Mouse (Mus musculus) cerebellum, adult 2 months (tissue): ENCODE measurements around the gene Dnah1. TPM values are rescaled to one million over a fixed set of nuclear protein-coding genes. Genes with fewer than 3 reads are reported as not detected.

Experiments
- DNase-seq, 2 experiments: peaks; one replicate each; pipeline ENCODE4 v3.0.0; 2021
- H3K27ac ChIP-seq: fragments of 200-500 bp; 2 replicates; pipeline ENCODE4 v1.5.1; 2012; ENCODE audit warnings: low read length, control low read depth, inconsistent platforms; ENCODE audit not compliant: insufficient read depth
- H3K27me3 ChIP-seq: fragments of 200-500 bp; 2 replicates; pipeline ENCODE4 v1.6.1; 2012; ENCODE audit warnings: inconsistent platforms, mild to moderate bottlenecking, low read length, moderate library complexity; ENCODE audit not compliant: control insufficient read depth, insufficient read depth
- H3K4me1 ChIP-seq: fragments of 200-500 bp; 2 replicates; pipeline ENCODE4 v1.6.1; 2011; ENCODE audit warnings: low read length; ENCODE audit not compliant: control insufficient read depth, insufficient read depth
- H3K4me3 ChIP-seq: fragments of 200-500 bp; replicated peaks from 2 replicates; pipeline ENCODE3; 2011; ENCODE audit warnings: mild to moderate bottlenecking, low read depth, low read length, control low read depth; ENCODE audit not compliant: insufficient read depth
- CTCF ChIP-seq: fragments of 200-500 bp; IDR thresholded peaks from 2 replicates; pipeline ENCODE4 v1.5.1; 2011; ENCODE audit warnings: low read depth, mild to moderate bottlenecking, control low read depth, low read length, moderate library complexity, borderline replicate concordance; ENCODE audit not compliant: insufficient read depth
- POLR2A ChIP-seq: fragments of 200-500 bp; IDR thresholded peaks from 2 replicates; pipeline ENCODE4 v1.6.1; 2011; ENCODE audit warnings: low read length, control low read depth, borderline replicate concordance; ENCODE audit not compliant: insufficient read depth
- WGBS: fragments of 180-500 bp; shearing (Covaris S2); methylation state at CpG from one replicate; pipeline ENCODE4 v1.1.7; 2018; 5-methylcytosine and 5-hydroxymethylcytosine counted together
- polyA plus RNA-seq: library from polyadenylated mRNA; depleted of rRNA; stranded (reverse); fragments of >200 nt; gene quantifications from 2 replicates; pipeline ENCODE4 v1.2.3, GENCODE M21; 2012

Gene Dnah1
- polyA plus RNA-seq, 1 experiment = 1.3 TPM

GRCm38 (mm10) chr14:31325551-31325950, 1.9 kb upstream of the Dnah1 start:
- WGBS = 48% methylated on average over 5 of the region's 5 CpGs
- Histone ChIP-seq H3K27ac (no peak overlapping the region), H3K27me3 (no peaks in the 10 kb centered on the region; the same call in 1 of the 2 replicates), H3K4me3 (no peak overlapping the region), H3K4me1 (no peaks in the 10 kb centered on the region)
- DNase-seq = no peak
- TF ChIP-seq CTCF (no peak), POLR2A (no peak)

GRCm38 (mm10) chr14:31324851-31325250, 1.2 kb upstream of the Dnah1 start:
- no peak for DNase-seq
- Histone ChIP-seq H3K27ac (no peak overlapping the region), H3K4me3 (no peak overlapping the region), H3K4me1 (no peaks in the 10 kb centered on the region), H3K27me3 (no peaks in the 10 kb centered on the region; the same call in 1 of the 2 replicates)
- WGBS = 80% methylated on average over 10 of the region's 10 CpGs
- TF ChIP-seq CTCF (no peak), POLR2A (no peak)

- no peak for DNase-seq
- H3K27ac ChIP-seq = no peak overlapping the region
- TF ChIP-seq POLR2A (no peak), CTCF (no peak)
- WGBS = 72% methylated on average over 4 of the region's 4 CpGs
- no peaks in the 10 kb centered on the region; the same call in 1 of the 2 replicates for H3K27me3 ChIP-seq
- no peak overlapping the region for H3K4me3 ChIP-seq
- H3K4me1 ChIP-seq = no peaks in the 10 kb centered on the region
Measured at GRCm38 (mm10) chr14:31323189-31323588, 507 bp downstream of the Dnah1 start.

- 77% methylated on average over 3 of the region's 3 CpGs for WGBS
Measured at GRCm38 (mm10) chr14:31322191-31322590, 1.5 kb downstream of the Dnah1 start.

GRCm38 (mm10) chr14:31321181-31321580, 2.5 kb downstream of the Dnah1 start:
- H3K4me3 ChIP-seq = no peak overlapping the region
- TF ChIP-seq CTCF = no peak
- no peak for TF ChIP-seq POLR2A
- no peak for DNase-seq
- H3K4me1 ChIP-seq = no peaks in the 10 kb centered on the region
- no peaks in the 10 kb centered on the region; the same call in 1 of the 2 replicates for H3K27me3 ChIP-seq
- H3K27ac ChIP-seq = no peak overlapping the region
- WGBS = 85% methylated on average over 11 of the region's 11 CpGs

More at GRCm38 (mm10) chr14:31322191-31322590, 1.5 kb downstream of the Dnah1 start:
- DNase-seq = no peak
- TF ChIP-seq POLR2A (no peak), CTCF (no peak)
- H3K4me3 ChIP-seq = no peak overlapping the region
- H3K27me3 ChIP-seq = no peaks in the 10 kb centered on the region; the same call in 1 of the 2 replicates
- no peaks in the 10 kb centered on the region for H3K4me1 ChIP-seq
- no peak overlapping the region for H3K27ac ChIP-seq

- H3K27ac ChIP-seq = no peak overlapping the region
- H3K27me3 ChIP-seq = no peaks in the 10 kb centered on the region; the same call in 1 of the 2 replicates
- no peaks in the 10 kb centered on the region for H3K4me1 ChIP-seq
- TF ChIP-seq POLR2A = no peak
- TF ChIP-seq CTCF = no peak
- no peak for DNase-seq
- 86% methylated on average over 10 of the region's 10 CpGs for WGBS
- no peak overlapping the region for H3K4me3 ChIP-seq
Measured at GRCm38 (mm10) chr14:31319546-31319945, 4.2 kb downstream of the Dnah1 start.

- Histone ChIP-seq H3K4me1 (no peaks in the 10 kb centered on the region), H3K4me3 (no peak overlapping the region), H3K27ac (no peak overlapping the region), H3K27me3 (no peaks in the 10 kb centered on the region)
- 78% methylated on average over 3 of the region's 3 CpGs for WGBS
- no peak for DNase-seq
- TF ChIP-seq POLR2A (no peak), CTCF (no peak)
Measured at GRCm38 (mm10) chr14:31317754-31318153, 5.9 kb downstream of the Dnah1 start.

- H3K27me3 ChIP-seq = no peaks in the 10 kb centered on the region
- TF ChIP-seq POLR2A (no peak), CTCF (no peak)
- H3K4me1 ChIP-seq = no peaks in the 10 kb centered on the region
Measured at GRCm38 (mm10) chr14:31316613-31317012, 7.1 kb downstream of the Dnah1 start.

More at GRCm38 (mm10) chr14:31316613-31317012, 7.1 kb downstream of the Dnah1 start:
- Histone ChIP-seq H3K4me3 (no peak overlapping the region), H3K27ac (no peak overlapping the region)
- 86% methylated on average over 12 of the region's 12 CpGs for whole genome bisulfite sequencing
- DNase-seq = no peak
